Mouse (Mus musculus): ENCODE results near the gene Pef1. TPM values are rescaled to one million over a fixed set of nuclear protein-coding genes. Genes with fewer than 3 reads are reported as not detected.

Gene Pef1
- polyA plus RNA-seq, 1 experiment from 2014 or later: 74.3 TPM

DNA sequence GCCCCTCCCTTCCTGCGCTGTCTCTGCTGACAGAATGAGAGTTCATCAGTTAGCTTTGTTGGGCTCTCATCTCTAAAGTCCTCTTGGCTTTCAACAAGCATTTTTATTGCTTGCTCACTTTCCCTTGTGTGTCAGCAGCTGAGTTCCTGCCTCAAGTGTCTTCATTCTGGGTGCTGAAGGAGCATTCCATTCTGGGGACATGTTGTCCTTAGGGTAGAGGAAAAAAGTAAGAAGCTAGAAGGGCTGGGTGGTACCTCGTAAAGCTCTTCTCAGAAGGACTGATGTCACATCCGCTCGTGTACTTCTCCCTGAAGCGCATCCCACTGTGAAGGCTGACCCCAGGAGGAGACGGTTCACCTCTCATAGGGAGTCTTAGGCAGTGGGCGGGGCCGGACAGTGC lies 19.2 kb downstream of the Pef1 start:
- Histone ChIP-seq H3K9ac (replicated peaks; ENCODE audit: low read depth, low read length) (no peak overlapping the region), H3K4me2 (replicated peaks; ENCODE audit: low read depth, low read length) (no peak overlapping the region), H3K4me3 (ENCODE audit: low read depth, low read length) (no peak overlapping the region), H3K36me3 (ENCODE audit: control insufficient read depth, insufficient read depth, low read length) (peaks cover 31% of the 10 kb centered on the region), H3K4me1 (ENCODE audit: control insufficient read depth, insufficient read depth, low read length) (no peaks in the 10 kb centered on the region), H3K27me3 (ENCODE audit: control insufficient read depth, insufficient read depth, low read length) (no peaks in the 10 kb centered on the region), H3K9me3 (ENCODE audit: control insufficient read depth, low read depth, low read length) (no peaks in the 10 kb centered on the region), H3K27ac (ENCODE audit: low read length) (no peak overlapping the region)
- ATAC-seq (ENCODE audit: insufficient number of reproducible peaks, insufficient read depth, low FRiP score, low read depth): no peak
- 74% methylated on average over 8 of the region's 8 CpGs for WGBS

DNA sequence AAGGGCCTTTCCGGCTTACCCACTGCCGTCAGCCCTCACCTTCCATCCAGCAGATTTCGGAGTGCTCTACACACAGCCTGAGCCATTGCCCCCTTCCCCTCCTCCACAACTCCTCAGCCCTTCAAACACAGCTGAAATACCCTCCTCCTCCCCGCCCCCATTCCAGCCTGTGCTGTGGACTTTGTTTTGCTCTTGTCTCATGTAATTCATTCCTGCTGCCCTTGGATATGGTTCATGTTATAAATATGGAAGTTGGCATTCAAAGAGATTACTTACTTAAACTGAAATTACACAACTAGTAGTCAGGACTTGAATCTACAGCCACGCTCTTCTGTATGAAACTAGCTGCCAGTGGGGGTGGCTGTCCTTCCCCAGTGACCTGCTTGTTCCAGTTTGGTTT lies 20.7 kb downstream of the Pef1 start:
- ATAC-seq (ENCODE audit: insufficient number of reproducible peaks, insufficient read depth, low FRiP score, low read depth): no peak
- H3K4me3 ChIP-seq (ENCODE audit: low read depth, low read length): no peak overlapping the region
- H3K4me2 ChIP-seq (replicated peaks; ENCODE audit: low read depth, low read length): no peak overlapping the region
- H3K9me3 ChIP-seq (ENCODE audit: control insufficient read depth, low read depth, low read length): no peaks in the 10 kb centered on the region
- H3K27me3 ChIP-seq (ENCODE audit: control insufficient read depth, insufficient read depth, low read length): no peaks in the 10 kb centered on the region
- H3K36me3 ChIP-seq (ENCODE audit: control insufficient read depth, insufficient read depth, low read length): peaks cover 45% of the 10 kb centered on the region
- H3K9ac ChIP-seq (replicated peaks; ENCODE audit: low read depth, low read length): no peak overlapping the region
- H3K4me1 ChIP-seq (ENCODE audit: control insufficient read depth, insufficient read depth, low read length): no peaks in the 10 kb centered on the region
- 93% methylated on average over 5 of the region's 5 CpGs for WGBS
- no peak overlapping the region for H3K27ac ChIP-seq (ENCODE audit: low read length)

DNA sequence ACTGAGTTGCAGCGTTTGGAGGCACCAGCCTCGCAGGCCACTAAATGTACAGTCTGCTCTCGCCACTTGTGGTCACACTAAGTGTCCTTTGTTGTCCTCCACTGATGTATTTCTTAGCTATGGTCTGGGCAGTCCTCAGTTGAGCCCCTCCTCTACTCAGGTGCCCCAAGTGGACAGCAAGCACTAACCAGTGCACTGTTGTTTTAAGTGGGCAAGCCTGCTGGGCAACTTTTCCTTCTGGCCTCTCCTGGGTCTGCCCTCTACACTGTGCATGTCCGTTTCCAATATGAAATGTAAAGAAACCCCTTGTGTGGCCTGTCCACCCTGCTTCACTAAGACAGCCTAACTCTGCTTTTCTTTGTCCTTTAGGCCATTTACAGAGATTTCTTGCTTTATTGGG lies 21.8 kb downstream of the Pef1 start:
- 76% methylated on average over 4 of the region's 4 CpGs for WGBS
- Histone ChIP-seq H3K36me3 (ENCODE audit: control insufficient read depth, insufficient read depth, low read length) (peaks cover 48% of the 10 kb centered on the region), H3K9ac (replicated peaks; ENCODE audit: low read depth, low read length) (no peak overlapping the region), H3K4me2 (replicated peaks; ENCODE audit: low read depth, low read length) (no peak overlapping the region), H3K4me1 (ENCODE audit: control insufficient read depth, insufficient read depth, low read length) (no peaks in the 10 kb centered on the region), H3K27me3 (ENCODE audit: control insufficient read depth, insufficient read depth, low read length) (no peaks in the 10 kb centered on the region), H3K4me3 (ENCODE audit: low read depth, low read length) (no peak overlapping the region), H3K27ac (ENCODE audit: low read length) (no peak overlapping the region), H3K9me3 (ENCODE audit: control insufficient read depth, low read depth, low read length) (no peaks in the 10 kb centered on the region)
- ATAC-seq (ENCODE audit: insufficient number of reproducible peaks, insufficient read depth, low FRiP score, low read depth): no peak

DNA sequence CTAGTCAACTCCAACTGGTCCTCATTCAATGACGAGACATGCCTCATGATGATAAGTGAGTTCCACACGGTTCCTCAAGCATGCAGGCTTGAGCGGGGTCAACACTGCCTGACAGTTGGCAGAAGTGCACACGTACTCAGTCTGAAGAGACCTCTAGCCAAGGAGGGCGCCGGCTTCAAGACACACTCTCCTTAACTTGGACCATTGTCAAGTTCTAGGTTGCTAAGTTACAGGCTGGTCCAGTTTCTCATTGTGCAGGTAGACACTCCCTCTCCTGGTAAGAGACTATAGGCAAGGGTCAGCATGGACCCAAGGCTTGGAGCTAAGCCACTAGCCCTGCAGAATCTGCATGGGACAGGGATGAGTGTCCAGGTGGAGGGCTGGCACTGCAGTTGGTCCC lies 22.8 kb downstream of the Pef1 start:
- Histone ChIP-seq H3K4me2 (replicated peaks; ENCODE audit: low read depth, low read length) (no peak overlapping the region), H3K4me3 (ENCODE audit: low read depth, low read length) (no peak overlapping the region), H3K27me3 (ENCODE audit: control insufficient read depth, insufficient read depth, low read length) (no peaks in the 10 kb centered on the region), H3K36me3 (ENCODE audit: control insufficient read depth, insufficient read depth, low read length) (peaks cover 48% of the 10 kb centered on the region), H3K9ac (replicated peaks; ENCODE audit: low read depth, low read length) (no peak overlapping the region), H3K9me3 (ENCODE audit: control insufficient read depth, low read depth, low read length) (no peaks in the 10 kb centered on the region), H3K4me1 (ENCODE audit: control insufficient read depth, insufficient read depth, low read length) (no peaks in the 10 kb centered on the region), H3K27ac (ENCODE audit: low read length) (no peak overlapping the region)
- ATAC-seq (ENCODE audit: insufficient number of reproducible peaks, insufficient read depth, low FRiP score, low read depth): no peak
- WGBS: 88% methylated on average over 6 of the region's 6 CpGs

DNA sequence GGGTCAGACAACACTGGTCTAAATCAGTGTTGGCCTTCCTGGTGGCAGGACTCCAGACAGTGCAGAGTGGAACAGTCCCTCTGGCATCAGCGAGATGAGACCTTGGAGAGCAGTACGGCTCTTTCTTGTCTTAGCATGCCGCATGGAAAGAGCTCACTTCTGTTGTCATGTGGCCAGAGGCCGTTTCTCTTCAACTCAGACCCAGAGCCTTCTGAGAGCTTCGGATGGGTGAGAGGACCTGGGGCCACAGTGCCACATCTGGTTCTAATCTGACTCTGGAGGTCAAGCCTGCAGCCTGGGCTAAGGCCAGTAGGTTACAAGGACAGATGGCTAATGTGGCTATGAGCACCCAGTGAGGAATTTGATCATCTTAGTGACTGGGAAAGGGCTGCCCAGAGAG lies 23.6 kb downstream of the Pef1 start:
- H3K4me1 ChIP-seq (ENCODE audit: control insufficient read depth, insufficient read depth, low read length): no peaks in the 10 kb centered on the region
- WGBS: 85% methylated on average over 5 of the region's 5 CpGs
- no peak overlapping the region for H3K4me2 ChIP-seq (replicated peaks; ENCODE audit: low read depth, low read length)
- no peak for ATAC-seq (ENCODE audit: insufficient number of reproducible peaks, insufficient read depth, low FRiP score, low read depth)
- no peak overlapping the region for H3K27ac ChIP-seq (ENCODE audit: low read length)
- H3K4me3 ChIP-seq (ENCODE audit: low read depth, low read length): no peak overlapping the region
- no peaks in the 10 kb centered on the region for H3K9me3 ChIP-seq (ENCODE audit: control insufficient read depth, low read depth, low read length)
- H3K9ac ChIP-seq (replicated peaks; ENCODE audit: low read depth, low read length): no peak overlapping the region
- peaks cover 48% of the 10 kb centered on the region for H3K36me3 ChIP-seq (ENCODE audit: control insufficient read depth, insufficient read depth, low read length)
- H3K27me3 ChIP-seq (ENCODE audit: control insufficient read depth, insufficient read depth, low read length): no peaks in the 10 kb centered on the region

GRCm38 (mm10) chr4:130128907-130129306 lies 26.5 kb downstream of the Pef1 start:
- H3K4me3 ChIP-seq (ENCODE audit: low read depth, low read length): no peak overlapping the region
- H3K4me1 ChIP-seq (ENCODE audit: control insufficient read depth, insufficient read depth, low read length): no peaks in the 10 kb centered on the region
- no peaks in the 10 kb centered on the region for H3K9me3 ChIP-seq (ENCODE audit: control insufficient read depth, low read depth, low read length)
- no peak overlapping the region for H3K27ac ChIP-seq (ENCODE audit: low read length)
- peaks cover 34% of the 10 kb centered on the region for H3K36me3 ChIP-seq (ENCODE audit: control insufficient read depth, insufficient read depth, low read length)
- H3K4me2 ChIP-seq (replicated peaks; ENCODE audit: low read depth, low read length): no peak overlapping the region
- H3K27me3 ChIP-seq (ENCODE audit: control insufficient read depth, insufficient read depth, low read length): no peaks in the 10 kb centered on the region
- 80% methylated on average over 5 of the region's 5 CpGs for WGBS
- ATAC-seq (ENCODE audit: insufficient number of reproducible peaks, insufficient read depth, low FRiP score, low read depth): no peak
- no peak overlapping the region for H3K9ac ChIP-seq (replicated peaks; ENCODE audit: low read depth, low read length)

GRCm38 (mm10) chr4:130130082-130130481 lies 27.7 kb downstream of the Pef1 start:
- Histone ChIP-seq H3K27me3 (ENCODE audit: control insufficient read depth, insufficient read depth, low read length) (no peaks in the 10 kb centered on the region), H3K9ac (replicated peaks; ENCODE audit: low read depth, low read length) (no peak overlapping the region), H3K4me1 (ENCODE audit: control insufficient read depth, insufficient read depth, low read length) (no peaks in the 10 kb centered on the region), H3K27ac (ENCODE audit: low read length) (no peak overlapping the region), H3K4me2 (replicated peaks; ENCODE audit: low read depth, low read length) (no peak overlapping the region), H3K36me3 (ENCODE audit: control insufficient read depth, insufficient read depth, low read length) (peaks cover 26% of the 10 kb centered on the region), H3K9me3 (ENCODE audit: control insufficient read depth, low read depth, low read length) (no peaks in the 10 kb centered on the region), H3K4me3 (ENCODE audit: low read depth, low read length) (no peak overlapping the region)
- no peak for ATAC-seq (ENCODE audit: insufficient number of reproducible peaks, insufficient read depth, low FRiP score, low read depth)
- WGBS: 80% methylated on average over 10 of the region's 10 CpGs

- no peak overlapping the region for H3K4me3 ChIP-seq (ENCODE audit: low read depth, low read length)
- no peaks in the 10 kb centered on the region for H3K4me1 ChIP-seq (ENCODE audit: control insufficient read depth, insufficient read depth, low read length)
- H3K4me2 ChIP-seq (replicated peaks; ENCODE audit: low read depth, low read length): no peak overlapping the region
- no peaks in the 10 kb centered on the region for H3K9me3 ChIP-seq (ENCODE audit: control insufficient read depth, low read depth, low read length)
- H3K27ac ChIP-seq (ENCODE audit: low read length): peak overlapping the region; percentile 64; the same call in 1 of the 2 replicates
- 59% methylated on average over 13 of the region's 13 CpGs for WGBS
- peaks cover 20% of the 10 kb centered on the region for H3K36me3 ChIP-seq (ENCODE audit: control insufficient read depth, insufficient read depth, low read length)
- ATAC-seq (ENCODE audit: insufficient number of reproducible peaks, insufficient read depth, low FRiP score, low read depth): 0 out of 2 replicates have a peak, but pooled peaks have one; percentile 48
- H3K9ac ChIP-seq (replicated peaks; ENCODE audit: low read depth, low read length): no peak overlapping the region
- H3K27me3 ChIP-seq (ENCODE audit: control insufficient read depth, insufficient read depth, low read length): no peaks in the 10 kb centered on the region
Measured at GRCm38 (mm10) chr4:130130641-130131350, 28.4 kb downstream of the Pef1 start.

All from stomach, embryonic 14.5 days (tissue).